Mouse (Mus musculus) lung, adult 2 months (tissue): ENCODE data around the gene Gm17662.

Source experiments
- CTCF ChIP-seq: fragments of 200-500 bp; IDR thresholded peaks from 2 replicates; pipeline ENCODE4 v1.5.1; 2011; ENCODE audit warnings: mild to moderate bottlenecking, low read length, control low read depth; ENCODE audit not compliant: insufficient read depth
- POLR2A ChIP-seq: fragments of 200-500 bp; IDR thresholded peaks from 2 replicates; pipeline ENCODE4 v1.6.1; 2011; ENCODE audit warnings: low read depth, mild to moderate bottlenecking, control low read depth, low read length, borderline replicate concordance; ENCODE audit errors: extremely low read depth

GRCm38 (mm10) chr4:104855216-104855615, 1.9 kb upstream of the Gm17662 start:
- TF ChIP-seq CTCF (no peak), POLR2A (no peak)
